ENCODE assay signal across 39 mouse cellular contexts in the genomic region with DNA sequence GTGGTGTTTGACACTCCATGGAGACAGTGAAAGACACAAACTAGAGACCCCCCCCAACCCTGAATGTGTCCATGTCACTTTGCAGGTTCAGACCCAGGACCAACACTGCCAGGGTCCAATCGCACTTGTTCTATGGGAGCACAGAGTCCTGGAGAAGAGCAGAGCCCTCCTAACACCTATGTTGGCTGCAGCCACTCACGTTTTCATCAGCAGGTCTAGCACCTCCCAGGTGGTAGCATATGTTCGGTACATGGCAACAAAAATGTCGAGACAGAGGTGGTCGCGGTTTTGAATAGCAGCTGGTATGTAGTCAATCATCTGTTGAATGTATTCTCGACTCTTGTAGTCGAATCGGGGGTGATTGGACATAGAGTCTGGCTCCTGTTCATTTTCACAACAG. TPM values are rescaled to one million over a fixed set of nuclear protein-coding genes. Genes with fewer than 3 reads are reported as not detected.
"Had no signal": no experiment of that assay in that cellular context is flagged by ENCODE, and none has a peak within 500 bp of the region (broad histone marks: within the 10 kb centered on the region; RNA-seq: fewer than 3 reads in every experiment).

No protein-coding gene starts in this region.

- H3K27me3 ChIP-seq: embryonic facial prominence, embryonic 12.5 days; embryonic facial prominence, embryonic 13.5 days; embryonic facial prominence, embryonic 15.5 days; forebrain, embryonic 12.5 days; forebrain, embryonic 13.5 days; forebrain, embryonic 15.5 days had no signal

- DNase-seq: cerebellum, adult 18-20 months; cerebellum, adult 2 months; cerebellum, adult 8-10 months; cerebellum, adult 9-10 months; cerebellum, adult 9-11 months; cerebellum, postnatal 10 days; cerebellum, postnatal 14 days; cerebellum, postnatal 25 days; cerebellum, postnatal 36 days; embryo, embryonic 11 days; forebrain, postnatal 0 days; gastrocnemius, adult 2 months; gastrocnemius, postnatal 10 days; gastrocnemius, postnatal 14 days; gastrocnemius, postnatal 25 days; gastrocnemius, postnatal 36 days; heart, adult 18-20 months had no signal

- H3K4me2 ChIP-seq: embryonic facial prominence, embryonic 12.5 days; embryonic facial prominence, embryonic 13.5 days; embryonic facial prominence, embryonic 15.5 days; forebrain, embryonic 12.5 days; forebrain, embryonic 13.5 days; forebrain, embryonic 15.5 days had no signal

- ATAC-seq: forebrain, embryonic 13.5 days; forebrain, embryonic 14.5 days; forebrain, embryonic 15.5 days; forebrain, embryonic 16.5 days; forebrain, postnatal 0 days had no signal

- H3K4me1 ChIP-seq: embryonic facial prominence, embryonic 10.5 days; embryonic facial prominence, embryonic 12.5 days; embryonic facial prominence, embryonic 13.5 days; embryonic facial prominence, embryonic 15.5 days; forebrain, embryonic 10.5 days; forebrain, embryonic 12.5 days; forebrain, embryonic 13.5 days; forebrain, embryonic 15.5 days had no signal

- H3K9ac ChIP-seq: embryonic facial prominence, embryonic 12.5 days; embryonic facial prominence, embryonic 13.5 days; embryonic facial prominence, embryonic 15.5 days; forebrain, embryonic 12.5 days; forebrain, embryonic 13.5 days; forebrain, embryonic 15.5 days; forebrain, postnatal 0 days had no signal

- H3K36me3 ChIP-seq: embryonic facial prominence, embryonic 10.5 days; embryonic facial prominence, embryonic 12.5 days; embryonic facial prominence, embryonic 13.5 days; embryonic facial prominence, embryonic 15.5 days; forebrain, embryonic 10.5 days; forebrain, embryonic 12.5 days; forebrain, embryonic 15.5 days had no signal

- H3K27ac ChIP-seq: embryonic facial prominence, embryonic 10.5 days; embryonic facial prominence, embryonic 12.5 days; embryonic facial prominence, embryonic 13.5 days; embryonic facial prominence, embryonic 15.5 days; forebrain, embryonic 10.5 days; forebrain, embryonic 12.5 days; forebrain, embryonic 13.5 days; forebrain, embryonic 15.5 days; gastrocnemius, adult 2 months had no signal

- H3K4me3 ChIP-seq: embryonic facial prominence, embryonic 10.5 days; embryonic facial prominence, embryonic 12.5 days; embryonic facial prominence, embryonic 13.5 days; embryonic facial prominence, embryonic 15.5 days; erythroblast, embryonic 14.5 days; forebrain, embryonic 10.5 days; forebrain, embryonic 12.5 days; forebrain, embryonic 13.5 days; forebrain, embryonic 15.5 days; gastrocnemius, adult 2 months had no signal

RNA-seq across cellular contexts. Expression of a gene that starts 0.6 kb away (rescaled TPM):
- total RNA-seq: common myeloid progenitor, adult 5-6 weeks; forebrain, postnatal 0 days; gastrocnemius, adult 18-20 months; gastrocnemius, adult 2 months; gastrocnemius, adult 8-10 months; gastrocnemius, postnatal 10 days; gastrocnemius, postnatal 14 days; gastrocnemius, postnatal 25 days; gastrocnemius, postnatal 36 days; gastrocnemius, postnatal 4 days; granulocyte monocyte progenitor cell, adult 5-6 weeks; heart, adult 18-20 months had no signal
- polyA plus RNA-seq: cerebellum, adult 2 months; cortical plate, adult 2 months; embryonic facial prominence, embryonic 10.5 days; embryonic facial prominence, embryonic 11.5 days; embryonic facial prominence, embryonic 12.5 days; embryonic facial prominence, embryonic 13.5 days; embryonic facial prominence, embryonic 14.5 days; embryonic facial prominence, embryonic 15.5 days; erythroblast, embryonic 14.5 days; forebrain, embryonic 10.5 days; forebrain, embryonic 11.5 days; forebrain, embryonic 12.5 days; forebrain, embryonic 13.5 days; forebrain, embryonic 14.5 days; forebrain, embryonic 15.5 days; forebrain, embryonic 16.5 days; forebrain, postnatal 0 days; frontal cortex, adult 2 months; gonadal fat pad, adult 2 months had no signal
